Mouse (Mus musculus): ENCODE measurements around the gene Ftl1-ps1. TPM values are rescaled to one million over a fixed set of nuclear protein-coding genes. Genes with fewer than 3 reads are reported as not detected.

Ftl1-ps1 gene
- polyA plus RNA-seq (2015; fragmentation: Illumina TruSeq; extraction: RNeasy Lipid Tissue Mini Kit (QIAGEN cat#74804); ENCODE audit: low read depth, low replicate concordance) = 8.5 TPM

DNA sequence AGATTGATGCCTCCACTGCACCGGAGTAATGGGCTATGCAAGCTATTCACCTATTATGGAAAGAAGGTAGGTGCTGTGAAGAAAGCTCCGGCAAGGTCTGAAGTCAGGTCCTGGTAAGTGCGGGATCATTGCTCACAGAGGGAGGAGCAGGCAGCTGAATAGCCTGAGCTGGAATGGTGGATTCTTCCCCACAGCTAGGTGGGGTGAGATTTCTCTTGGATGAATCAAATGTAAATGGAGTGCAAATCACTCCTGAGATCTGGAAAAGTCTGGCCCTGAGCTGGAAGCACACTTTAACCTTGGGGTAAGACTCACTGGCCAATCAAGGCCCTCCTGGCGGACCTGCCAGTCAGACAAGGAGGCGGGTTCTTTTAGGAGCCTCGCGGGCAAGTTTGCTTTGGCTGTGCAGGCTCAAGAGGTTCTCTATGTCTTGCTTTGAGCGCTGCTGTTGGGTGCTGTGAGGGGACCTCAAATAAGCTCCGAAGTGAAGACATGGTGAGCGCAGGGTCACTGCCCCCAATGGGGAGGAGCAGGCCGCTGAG, at the start of gene Ftl1-ps1:
TSS of gene Ftl1-ps1 (plus strand) at position 397 of the 542 bp plus-strand sequence.

GRCm38 (mm10) chr13:74363859-74364235, 35.6 kb upstream of the Ftl1-ps1 start, which contains the start of gene Lrrc14b:
Gene Lrrc14b (minus strand): TSS chr13:74364005.

GRCm38 (mm10) chr13:74390371-74390990, 9.0 kb upstream of the Ftl1-ps1 start, which contains the start of gene Zfp72:
Gene Zfp72 (minus strand): TSS chr13:74390836.

Other genes with a start within 250 kb of the Ftl1-ps1 start
- gene Exoc3, start 191.0 kb upstream of the Ftl1-ps1 start, polyA plus RNA-seq (2015; fragmentation: Illumina TruSeq; extraction: RNeasy Lipid Tissue Mini Kit (QIAGEN cat#74804); ENCODE audit: low read depth, low replicate concordance) = 55.4 TPM
- gene Ahrr, start 107.4 kb upstream of the Ftl1-ps1 start, polyA plus RNA-seq (2015; fragmentation: Illumina TruSeq; extraction: RNeasy Lipid Tissue Mini Kit (QIAGEN cat#74804); ENCODE audit: low read depth, low replicate concordance) = 0.28 TPM
- gene Pdcd6, start 82.1 kb upstream of the Ftl1-ps1 start, polyA plus RNA-seq (2015; fragmentation: Illumina TruSeq; extraction: RNeasy Lipid Tissue Mini Kit (QIAGEN cat#74804); ENCODE audit: low read depth, low replicate concordance) = 161 TPM
- gene Sdha, start 49.4 kb upstream of the Ftl1-ps1 start, polyA plus RNA-seq (2015; fragmentation: Illumina TruSeq; extraction: RNeasy Lipid Tissue Mini Kit (QIAGEN cat#74804); ENCODE audit: low read depth, low replicate concordance) = 309 TPM
- 68.4 TPM for gene Ccdc127, start 49.4 kb upstream of the Ftl1-ps1 start, polyA plus RNA-seq (2015; fragmentation: Illumina TruSeq; extraction: RNeasy Lipid Tissue Mini Kit (QIAGEN cat#74804); ENCODE audit: low read depth, low replicate concordance)
- gene Lrrc14b, start 35.7 kb upstream of the Ftl1-ps1 start, polyA plus RNA-seq (2015; fragmentation: Illumina TruSeq; extraction: RNeasy Lipid Tissue Mini Kit (QIAGEN cat#74804); ENCODE audit: low read depth, low replicate concordance) = 0.52 TPM
- gene Zfp72, start 8.9 kb upstream of the Ftl1-ps1 start, polyA plus RNA-seq (2015; fragmentation: Illumina TruSeq; extraction: RNeasy Lipid Tissue Mini Kit (QIAGEN cat#74804); ENCODE audit: low read depth, low replicate concordance) = 6.5 TPM
- gene Zfp825, start 94.3 kb downstream of the Ftl1-ps1 start, polyA plus RNA-seq (2015; fragmentation: Illumina TruSeq; extraction: RNeasy Lipid Tissue Mini Kit (QIAGEN cat#74804); ENCODE audit: low read depth, low replicate concordance) = 16.0 TPM
- 6.7 TPM for gene Erap1, start 239.9 kb downstream of the Ftl1-ps1 start, polyA plus RNA-seq (2015; fragmentation: Illumina TruSeq; extraction: RNeasy Lipid Tissue Mini Kit (QIAGEN cat#74804); ENCODE audit: low read depth, low replicate concordance)